Mouse (Mus musculus): ENCODE measurements at regions not wholly inside any gene's neighbourhood (a gene's known extent, or its start where the extent isn't known, plus 50 kb on each side); places are given as distances from the start of the nearest gene placed in this dataset.

DNA sequence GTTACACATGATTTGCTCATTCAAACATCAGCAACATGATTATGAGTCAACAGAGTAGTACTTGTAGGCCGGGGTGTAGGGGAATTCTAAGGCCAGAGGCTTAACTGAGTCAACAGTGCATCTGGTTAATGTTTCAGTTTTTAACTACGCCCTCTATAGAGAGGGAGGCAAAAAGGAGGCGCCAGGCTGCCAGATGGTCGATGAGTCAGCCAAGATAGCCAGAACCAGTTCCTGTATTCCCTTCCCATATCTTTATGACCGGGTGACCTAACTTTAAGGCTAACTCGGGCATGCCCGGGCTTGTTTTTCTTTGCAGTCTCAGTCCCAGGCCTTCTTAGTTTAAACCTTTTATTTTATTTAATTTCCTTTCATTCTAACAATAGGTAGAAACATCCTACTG lies 476.0 kb upstream of the Cntn5 start:
- TF ChIP-seq CTCF (IDR thresholded peaks at IDR 0.05; ENCODE audit: control insufficient read depth, insufficient read depth, low read length) (no peak), POLR2A (IDR thresholded peaks at IDR 0.05; ENCODE audit: borderline replicate concordance, control insufficient read depth, low read depth, low read length) (no peak)
